Mouse (Mus musculus) erythroblast, embryonic 14.5 days (primary cell): ENCODE results near the gene Gm17545.

ENCODE experiments used
- GATA1 ChIP-seq: IDR thresholded peaks from 2 replicates; pipeline ENCODE4 v1.6.1; 2012; ENCODE audit warnings: low read length, inconsistent platforms, mixed read lengths
- TAL1 ChIP-seq: IDR thresholded peaks from 3 replicates; pipeline ENCODE4 v1.6.1; 2012; ENCODE audit warnings: low read length, inconsistent platforms, mixed read lengths

DNA sequence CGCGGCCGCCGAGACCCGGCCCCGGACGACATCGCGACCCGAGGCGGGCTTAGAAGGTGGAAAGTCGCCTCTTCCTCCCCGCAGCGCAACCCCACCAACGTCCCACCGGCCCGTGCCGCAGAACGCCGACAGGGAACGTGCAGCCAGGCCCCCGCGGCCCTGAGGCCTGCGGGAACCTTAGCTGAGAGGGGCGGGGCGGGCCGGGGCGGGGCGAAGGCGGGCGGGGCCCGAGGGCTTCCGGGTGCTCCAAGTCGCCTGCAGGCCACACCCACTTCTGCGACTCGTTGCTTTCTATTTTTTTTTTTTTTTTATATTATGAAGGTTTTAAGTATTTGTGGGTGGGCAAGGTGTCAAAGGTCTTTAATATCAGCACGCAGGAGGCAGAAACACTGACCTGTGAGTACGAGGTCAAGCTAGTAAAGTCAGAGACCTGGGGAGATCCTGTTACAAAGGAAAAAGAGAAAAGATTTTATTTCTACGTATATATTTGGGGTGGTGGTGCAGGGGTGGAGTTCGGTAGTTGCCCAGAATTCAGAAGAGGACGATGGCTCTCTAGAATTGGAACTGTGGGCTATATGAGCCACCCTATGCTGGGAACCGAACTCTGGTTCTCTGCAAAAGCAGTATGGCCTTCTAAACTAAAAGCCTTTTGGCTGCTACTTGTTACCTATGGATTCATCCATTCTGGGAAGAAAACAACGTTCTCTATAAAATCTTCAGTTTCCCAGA, 14.2 kb downstream of the Gm17545 start:
- no peak for TF ChIP-seq TAL1
- no peak for TF ChIP-seq GATA1
